Comparison of ENCODE assay signal across 8 mouse cellular contexts in the genomic region with DNA sequence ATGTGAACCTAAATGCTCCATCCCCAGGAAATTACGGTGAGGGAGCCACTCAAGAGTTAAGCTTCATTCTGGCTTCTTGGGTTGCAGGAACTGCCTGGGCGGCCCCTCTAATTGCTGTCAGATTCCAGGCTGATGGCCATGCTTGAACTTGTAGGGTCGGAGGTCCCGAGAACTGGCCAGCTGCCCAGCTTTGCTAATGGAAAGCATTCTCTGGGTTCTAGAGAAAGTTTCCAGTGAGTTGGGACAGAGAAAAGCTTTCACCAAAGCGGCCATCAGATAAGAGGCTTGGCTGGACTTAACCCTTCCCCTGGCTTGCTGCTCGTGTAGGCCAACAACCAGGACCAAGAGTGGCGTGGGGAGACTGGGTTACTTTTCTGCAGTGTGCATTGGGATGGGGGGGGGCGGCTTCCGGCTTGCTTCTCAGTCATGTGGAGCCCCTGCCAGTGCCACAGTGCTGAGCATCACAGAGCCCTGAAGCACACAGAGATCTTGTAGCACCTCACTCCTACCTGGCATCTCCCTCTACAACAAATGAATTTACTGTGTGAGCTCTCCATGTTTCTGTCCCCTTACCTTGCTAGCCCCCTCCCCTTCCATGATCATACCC. TPM values are rescaled to one million over a fixed set of nuclear protein-coding genes. Genes with fewer than 3 reads are reported as not detected.
DNase-seq lines count a peak whose midpoint lies in the region; ATAC-seq lines count a peak whose summit lies in the region.

No protein-coding gene starts in this region.

- no peaks in the 10 kb centered on the region for H3K9me3 ChIP-seq in heart, embryonic 16.5 days (replicated peaks; ENCODE audit: control insufficient read depth, low read length)

- peak overlapping the region; percentile 17; the same call in 1 of the 2 replicates for H3K27ac ChIP-seq in heart, embryonic 16.5 days (ENCODE audit: low read length)

- H3K27me3 ChIP-seq in heart, embryonic 16.5 days (ENCODE audit: control insufficient read depth, insufficient read depth, low read length): no peaks in the 10 kb centered on the region; the same call in 1 of the 2 replicates

- intact Hi-C loops in gastrocnemius, postnatal 14 days (cut with DNase I; ENCODE audit: low total_unique reads): no loop called here
- intact Hi-C loops in gastrocnemius, postnatal 36 days (cut with DNase I): no loop called here

- H3K36me3 ChIP-seq in heart, embryonic 16.5 days (ENCODE audit: control insufficient read depth, insufficient read depth): no peaks in the 10 kb centered on the region

- no peak overlapping the region for H3K4me3 ChIP-seq in heart, embryonic 16.5 days (ENCODE audit: low read length)

- DNase-seq in gastrocnemius, postnatal 14 days: peak; percentile 59
- DNase-seq in gastrocnemius, postnatal 36 days: no peak
- DNase-seq in adrenal gland, postnatal 25 days: peak; percentile 26
- DNase-seq in kidney, postnatal 14 days: peak; percentile 93
- peak; percentile 70 for DNase-seq in ovary, postnatal 14 days (ENCODE audit: low spot score)
- DNase-seq in cerebellum, adult 11-12 months: no peak
- DNase-seq in left cerebral cortex, adult 8-10 months (ENCODE audit: low spot score in 2 of 2): no peak

- peak; percentile 65; the same call in 1 of the 2 replicates for ATAC-seq in heart, embryonic 16.5 days (replicated peaks; ENCODE audit: extremely low read depth, insufficient read depth, low FRiP score)

- no peak overlapping the region for H3K9ac ChIP-seq in heart, embryonic 16.5 days (ENCODE audit: low read length)

- H3K4me1 ChIP-seq in heart, embryonic 16.5 days (ENCODE audit: control insufficient read depth, insufficient read depth, low read length): peaks cover 11% of the 10 kb centered on the region

- no peak overlapping the region for H3K4me2 ChIP-seq in heart, embryonic 16.5 days (ENCODE audit: low read depth, low read length)

- 24% methylated on average over 9 of the region's 9 CpGs for WGBS in heart, embryonic 16.5 days

RNA-seq across cellular contexts. Expression of a gene that starts 15.8 kb away (rescaled TPM):
- under 1 TPM; 0.44 to 0.92 TPM for total RNA-seq in gastrocnemius, postnatal 14 days (2021)
- total RNA-seq in gastrocnemius, postnatal 36 days (2021): under 1 TPM in 1 of 2 experiments, not detected in 1; 0.27 TPM
- total RNA-seq in adrenal gland, postnatal 25 days (2021): 1.7 and 2.2 TPM in 2 replicates
- 0.79 and 0.89 TPM in 2 replicates for polyA plus RNA-seq in heart, embryonic 16.5 days (2015; fragmentation: Nextera tagmentation; extraction: Ambion mirVana)
- total RNA-seq in left cerebral cortex, adult 8-10 months (2022): 10 to 100 TPM; 17.3 to 19.0 (median 18.1) TPM

RNA-seq across cellular contexts. Expression of a gene that starts 25.2 kb away (rescaled TPM):
- total RNA-seq in gastrocnemius, postnatal 14 days (2021): 100 to 1,000 TPM; 140 to 162 TPM
- total RNA-seq in gastrocnemius, postnatal 36 days (2021): 100 to 1,000 TPM; 136 to 137 TPM
- total RNA-seq in adrenal gland, postnatal 25 days (2021): 203 and 237 TPM in 2 replicates
- 143 and 152 TPM in 2 replicates for polyA plus RNA-seq in heart, embryonic 16.5 days (2015; fragmentation: Nextera tagmentation; extraction: Ambion mirVana)
- total RNA-seq in left cerebral cortex, adult 8-10 months (2022): 100 to 1,000 TPM; 555 to 559 (median 558) TPM

RNA-seq across cellular contexts. Expression of a gene that starts 30.0 kb away (rescaled TPM):
- 1 to 10 TPM in 1 of 2 experiments, under 1 TPM in 1; 0.92 to 1.3 TPM for total RNA-seq in gastrocnemius, postnatal 14 days (2021)
- under 1 TPM; 0.28 to 0.42 TPM for total RNA-seq in gastrocnemius, postnatal 36 days (2021)
- total RNA-seq in adrenal gland, postnatal 25 days (2021): 6.6 and 15.5 TPM in 2 replicates
- polyA plus RNA-seq in heart, embryonic 16.5 days (2015; fragmentation: Nextera tagmentation; extraction: Ambion mirVana): 15.4 and 16.0 TPM in 2 replicates
- 1 to 10 TPM; 1.3 to 2.8 (median 2.2) TPM for total RNA-seq in left cerebral cortex, adult 8-10 months (2022)

RNA-seq across cellular contexts. Expression of a gene that starts 58.6 kb away (rescaled TPM):
- not detected for total RNA-seq in gastrocnemius, postnatal 14 days (2021)
- total RNA-seq in gastrocnemius, postnatal 36 days (2021): not detected
- not detected in 2 replicates for total RNA-seq in adrenal gland, postnatal 25 days (2021)
- polyA plus RNA-seq in heart, embryonic 16.5 days (2015; fragmentation: Nextera tagmentation; extraction: Ambion mirVana): 0.04 and 0.13 TPM in 2 replicates
- not detected for total RNA-seq in left cerebral cortex, adult 8-10 months (2022)

Comparison
In these comparisons a context has a peak if more than half of its experiments do, and no peak if none do; other contexts are left out.
1. DNase-seq: peak in gastrocnemius, postnatal 14 days (single experiment), adrenal gland, postnatal 25 days (single experiment), kidney, postnatal 14 days (single experiment) and ovary, postnatal 14 days (single experiment); none in gastrocnemius, postnatal 36 days (0 of 2), cerebellum, adult 11-12 months (single experiment) and left cerebral cortex, adult 8-10 months (0 of 2).